Mouse (Mus musculus): Measurements from ENCODE around the gene Gpx6. TPM values are rescaled to one million over a fixed set of nuclear protein-coding genes. Genes with fewer than 3 reads are reported as not detected.

Gene Gpx6
- polyA plus RNA-seq (2015; fragmentation: Nextera tagmentation; extraction: Ambion mirVana), result not detected in 2 replicates

DNA sequence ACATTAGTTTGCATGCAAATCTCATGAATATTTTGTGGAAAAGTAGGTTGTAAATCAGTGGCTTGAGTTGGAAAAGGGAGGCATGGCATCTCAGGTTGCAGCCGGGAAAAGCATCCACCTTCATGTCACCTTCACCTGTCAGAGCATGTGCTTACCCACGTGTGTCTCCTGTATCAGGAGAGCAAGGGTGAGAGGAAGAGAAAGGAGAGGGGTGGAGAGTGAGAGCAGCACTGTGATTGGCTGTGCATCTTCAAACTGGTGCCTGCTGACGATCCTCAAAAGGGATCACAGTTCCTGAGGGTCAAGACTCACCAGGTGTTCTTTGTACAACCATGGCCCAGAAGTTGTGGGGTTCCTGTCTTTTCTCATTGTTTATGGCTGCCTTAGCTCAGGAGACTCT, at the start of gene Gpx6:
Gpx6 (plus strand) TSS at position 200 of the 400 bp plus-strand sequence.
- no peak for ATAC-seq (ENCODE audit: low read depth)
- 23% methylated on average over 3 of the region's 3 CpGs for WGBS (ENCODE audit: insufficient replicate concordance)

DNA sequence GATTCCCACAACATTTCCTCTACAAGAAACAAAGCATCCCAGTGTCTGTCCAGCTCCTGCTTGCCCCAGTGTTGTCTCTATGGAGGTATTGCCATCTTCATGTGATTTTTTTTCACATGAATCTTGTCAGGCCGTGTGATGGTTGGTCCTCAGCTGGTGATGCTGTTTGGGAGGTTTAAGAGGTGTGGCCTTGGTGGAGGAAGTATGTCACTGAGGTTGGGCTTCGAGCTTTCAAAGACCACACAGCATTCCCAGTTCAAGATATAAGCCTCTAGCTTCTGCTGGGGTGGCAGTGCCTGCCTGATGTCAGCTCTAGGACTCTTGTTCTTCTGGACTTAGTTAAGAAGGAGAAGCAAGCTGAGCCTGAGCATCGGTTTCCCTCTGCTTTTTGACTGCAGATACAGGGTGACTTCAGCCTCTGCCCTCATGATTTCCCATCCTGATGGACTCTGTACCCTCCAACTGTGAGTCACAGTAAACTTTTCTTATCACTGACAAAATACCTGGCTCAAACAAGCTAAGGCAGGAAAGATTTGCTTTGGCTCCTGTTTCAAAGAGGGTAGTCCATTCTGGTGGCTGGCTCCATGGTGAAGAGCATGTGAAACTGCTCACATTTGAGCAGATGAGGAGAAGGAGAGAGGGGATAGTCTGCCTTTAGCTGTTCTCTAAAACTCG, 49.0 kb upstream of the Gpx6 start:
- no peaks in the 10 kb centered on the region for H3K4me1 ChIP-seq (ENCODE audit: control insufficient read depth, low read depth, low read length)
- no peaks in the 10 kb centered on the region for H3K36me3 ChIP-seq (ENCODE audit: control insufficient read depth, insufficient read depth)
- no peak overlapping the region for H3K9ac ChIP-seq (ENCODE audit: low read depth, low read length)
- no peak overlapping the region; the same call in 1 of the 2 replicates for H3K27ac ChIP-seq (ENCODE audit: low read length)
- WGBS (ENCODE audit: insufficient replicate concordance), result 24% methylated on average over 4 of the region's 4 CpGs
- H3K4me2 ChIP-seq (ENCODE audit: low read depth, low read length), result peak overlapping the region; percentile 54
- peak overlapping the region; percentile 54 for H3K4me3 ChIP-seq (ENCODE audit: low read depth, low read length)
- no peaks in the 10 kb centered on the region; the same call in none of the 2 replicates for H3K27me3 ChIP-seq (ENCODE audit: control insufficient read depth, insufficient read depth, low read depth, low read length)
- ATAC-seq (ENCODE audit: low read depth), result peak; percentile 74
- no peaks in the 10 kb centered on the region for H3K9me3 ChIP-seq (replicated peaks; ENCODE audit: control insufficient read depth, low read length)

More for the DNA sequence above, at the start of gene Gpx6:
- Histone ChIP-seq H3K4me3 (ENCODE audit: low read depth, low read length) (no peak within 1 kb of the TSS), H3K27me3 (ENCODE audit: control insufficient read depth, insufficient read depth, low read depth, low read length) (no peaks in the 10 kb centered on the region), H3K36me3 (ENCODE audit: control insufficient read depth, insufficient read depth) (no peaks in the 10 kb centered on the region), H3K9me3 (replicated peaks; ENCODE audit: control insufficient read depth, low read length) (no peaks in the 10 kb centered on the region), H3K9ac (ENCODE audit: low read depth, low read length) (no peak within 1 kb of the TSS), H3K4me1 (ENCODE audit: control insufficient read depth, low read depth, low read length) (no peaks in the 10 kb centered on the region), H3K4me2 (ENCODE audit: low read depth, low read length) (no peak within 1 kb of the TSS), H3K27ac (ENCODE audit: low read length) (no peak within 1 kb of the TSS)

DNA sequence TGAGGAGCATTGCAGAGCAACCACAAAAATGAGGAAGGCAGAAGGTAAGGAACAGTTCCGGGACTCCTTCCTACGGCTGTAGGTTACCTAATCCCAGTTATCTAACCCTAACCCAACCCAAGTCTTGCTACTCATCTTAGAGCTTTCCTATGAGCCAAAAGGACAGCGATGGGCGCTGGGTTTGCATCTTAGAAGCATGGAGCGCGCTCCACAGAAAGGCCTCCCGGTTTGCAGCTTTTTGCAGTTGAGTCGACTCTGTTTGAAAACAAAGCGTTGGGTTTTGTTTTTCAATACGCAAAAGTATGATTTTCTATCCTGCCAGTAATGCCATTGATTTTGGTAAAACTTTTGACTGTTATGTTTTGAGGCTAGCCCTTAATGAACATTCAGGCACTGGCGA, 48.0 kb upstream of the Gpx6 start:
- 3% methylated on average over 11 of the region's 11 CpGs for whole genome bisulfite sequencing (ENCODE audit: insufficient replicate concordance)
- H3K36me3 ChIP-seq (ENCODE audit: control insufficient read depth, insufficient read depth), result no peaks in the 10 kb centered on the region
- peak overlapping the region; percentile 54 for H3K4me3 ChIP-seq (ENCODE audit: low read depth, low read length)
- peak overlapping the region; percentile 54 for H3K4me2 ChIP-seq (ENCODE audit: low read depth, low read length)
- ATAC-seq (ENCODE audit: low read depth), result no peak
- no peaks in the 10 kb centered on the region for H3K9me3 ChIP-seq (replicated peaks; ENCODE audit: control insufficient read depth, low read length)
- no peaks in the 10 kb centered on the region; the same call in none of the 2 replicates for H3K27me3 ChIP-seq (ENCODE audit: control insufficient read depth, insufficient read depth, low read depth, low read length)
- no peaks in the 10 kb centered on the region for H3K4me1 ChIP-seq (ENCODE audit: control insufficient read depth, low read depth, low read length)
- H3K9ac ChIP-seq (ENCODE audit: low read depth, low read length), result no peak overlapping the region
- no peak overlapping the region for H3K27ac ChIP-seq (ENCODE audit: low read length)

DNA sequence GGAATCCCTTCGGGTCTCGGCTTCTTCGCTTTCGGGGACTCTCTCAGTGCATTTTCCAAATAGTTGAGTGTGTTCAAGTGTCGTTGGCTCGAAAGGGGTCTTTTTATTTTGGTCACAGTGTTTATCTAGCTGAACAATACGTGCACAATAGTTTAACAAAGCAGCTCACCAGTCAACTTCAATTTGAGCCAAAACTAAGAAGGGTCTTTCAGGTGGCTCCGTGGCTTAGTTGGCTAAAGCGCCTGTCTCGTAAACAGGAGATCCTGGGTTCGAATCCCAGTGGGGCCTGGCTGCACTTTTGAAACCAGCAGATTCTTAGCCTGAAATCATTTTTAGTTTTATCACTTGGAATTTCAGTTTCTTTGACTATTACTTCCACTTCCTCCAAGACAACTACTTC, 47.6 kb upstream of the Gpx6 start:
- 2% methylated on average over 11 of the region's 11 CpGs for WGBS (ENCODE audit: insufficient replicate concordance)
- Histone ChIP-seq H3K9me3 (replicated peaks; ENCODE audit: control insufficient read depth, low read length) (no peaks in the 10 kb centered on the region), H3K36me3 (ENCODE audit: control insufficient read depth, insufficient read depth) (no peaks in the 10 kb centered on the region), H3K4me1 (ENCODE audit: control insufficient read depth, low read depth, low read length) (no peaks in the 10 kb centered on the region), H3K27me3 (ENCODE audit: control insufficient read depth, insufficient read depth, low read depth, low read length) (no peaks in the 10 kb centered on the region; the same call in 1 of the 2 replicates), H3K27ac (ENCODE audit: low read length) (no peak overlapping the region), H3K4me3 (ENCODE audit: low read depth, low read length) (peak overlapping the region; percentile 54), H3K4me2 (ENCODE audit: low read depth, low read length) (peak overlapping the region; percentile 54), H3K9ac (ENCODE audit: low read depth, low read length) (no peak overlapping the region)
- ATAC-seq (ENCODE audit: low read depth), result no peak

DNA sequence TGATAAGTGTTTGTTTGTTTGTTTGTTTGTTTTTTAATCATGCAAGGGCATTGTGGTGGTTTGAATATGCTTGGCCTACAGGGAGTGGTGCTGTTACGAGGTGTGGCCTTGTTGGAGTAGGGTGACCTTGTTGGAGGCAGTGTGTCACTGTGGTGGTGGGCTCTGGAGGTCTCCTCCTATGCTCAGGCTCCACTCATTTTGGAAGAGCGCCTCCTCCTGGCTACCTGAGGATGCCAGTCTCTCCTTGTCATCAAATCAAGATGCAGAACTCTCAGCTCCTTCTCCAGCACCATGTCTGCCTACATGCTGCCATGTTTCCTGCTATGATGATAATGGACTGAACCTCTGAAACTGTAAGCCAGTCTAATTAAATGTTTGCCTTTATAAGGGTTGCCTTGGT, 46.2 kb upstream of the Gpx6 start:
- WGBS (ENCODE audit: insufficient replicate concordance), result 57% methylated on average over 2 of the region's 2 CpGs
- Histone ChIP-seq H3K4me3 (ENCODE audit: low read depth, low read length) (no peak overlapping the region), H3K9me3 (replicated peaks; ENCODE audit: control insufficient read depth, low read length) (no peaks in the 10 kb centered on the region), H3K27ac (ENCODE audit: low read length) (no peak overlapping the region), H3K4me2 (ENCODE audit: low read depth, low read length) (no peak overlapping the region), H3K9ac (ENCODE audit: low read depth, low read length) (no peak overlapping the region), H3K36me3 (ENCODE audit: control insufficient read depth, insufficient read depth) (no peaks in the 10 kb centered on the region), H3K27me3 (ENCODE audit: control insufficient read depth, insufficient read depth, low read depth, low read length) (no peaks in the 10 kb centered on the region), H3K4me1 (ENCODE audit: control insufficient read depth, low read depth, low read length) (no peaks in the 10 kb centered on the region)
- ATAC-seq (ENCODE audit: low read depth), result no peak

DNA sequence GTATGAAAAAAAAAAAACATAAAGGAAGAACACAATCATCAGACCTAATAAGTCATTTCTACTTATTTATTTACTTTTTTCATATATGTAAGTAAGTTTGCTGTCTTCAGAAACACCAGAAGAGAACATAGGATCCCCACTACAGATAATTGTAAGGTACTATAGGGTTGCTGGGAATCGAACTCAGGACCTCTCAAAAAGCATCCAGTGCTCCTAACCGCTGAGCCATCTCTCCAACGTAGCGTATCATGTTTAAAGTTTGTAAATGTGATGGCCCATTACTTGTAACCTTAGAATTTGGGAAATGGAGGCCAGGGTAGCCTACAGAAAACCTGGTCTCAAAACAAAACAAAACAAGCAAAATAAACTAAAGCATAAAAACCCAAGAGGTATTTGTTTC, 44.4 kb upstream of the Gpx6 start:
- Histone ChIP-seq H3K27me3 (ENCODE audit: control insufficient read depth, insufficient read depth, low read depth, low read length) (no peaks in the 10 kb centered on the region), H3K4me1 (ENCODE audit: control insufficient read depth, low read depth, low read length) (no peaks in the 10 kb centered on the region), H3K4me2 (ENCODE audit: low read depth, low read length) (no peak overlapping the region), H3K9ac (ENCODE audit: low read depth, low read length) (no peak overlapping the region), H3K27ac (ENCODE audit: low read length) (no peak overlapping the region), H3K36me3 (ENCODE audit: control insufficient read depth, insufficient read depth) (no peaks in the 10 kb centered on the region), H3K9me3 (replicated peaks; ENCODE audit: control insufficient read depth, low read length) (no peaks in the 10 kb centered on the region), H3K4me3 (ENCODE audit: low read depth, low read length) (no peak overlapping the region)
- ATAC-seq (ENCODE audit: low read depth), result no peak
- WGBS (ENCODE audit: insufficient replicate concordance), result 23% methylated on average over 4 of the region's 4 CpGs

DNA sequence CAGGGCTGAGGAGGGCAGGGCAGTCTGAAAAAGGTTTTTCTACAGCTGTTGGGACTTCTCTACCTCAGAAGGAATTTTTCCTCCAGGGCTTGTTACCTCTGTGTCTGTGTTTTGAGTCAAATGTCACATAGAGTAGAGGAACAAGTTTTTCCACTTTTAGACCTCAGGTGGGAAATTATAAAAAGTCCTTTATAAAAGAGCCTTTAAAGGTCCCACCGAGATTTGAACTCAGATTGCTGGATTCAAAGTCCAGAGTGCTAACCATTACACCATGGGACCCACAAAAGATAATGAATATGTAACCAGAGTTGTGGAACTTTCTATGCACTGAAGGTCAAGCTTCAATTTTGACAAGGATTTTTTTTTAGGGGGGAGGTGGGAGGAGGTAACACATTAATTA, 43.7 kb upstream of the Gpx6 start:
- Histone ChIP-seq H3K9me3 (replicated peaks; ENCODE audit: control insufficient read depth, low read length) (no peaks in the 10 kb centered on the region), H3K4me2 (ENCODE audit: low read depth, low read length) (no peak overlapping the region), H3K4me1 (ENCODE audit: control insufficient read depth, low read depth, low read length) (no peaks in the 10 kb centered on the region), H3K27ac (ENCODE audit: low read length) (no peak overlapping the region), H3K27me3 (ENCODE audit: control insufficient read depth, insufficient read depth, low read depth, low read length) (no peaks in the 10 kb centered on the region), H3K4me3 (ENCODE audit: low read depth, low read length) (no peak overlapping the region), H3K9ac (ENCODE audit: low read depth, low read length) (no peak overlapping the region), H3K36me3 (ENCODE audit: control insufficient read depth, insufficient read depth) (no peaks in the 10 kb centered on the region)
- 4% methylated on average over 1 of the region's 1 CpGs for WGBS (ENCODE audit: insufficient replicate concordance)
- no peak for ATAC-seq (ENCODE audit: low read depth)

DNA sequence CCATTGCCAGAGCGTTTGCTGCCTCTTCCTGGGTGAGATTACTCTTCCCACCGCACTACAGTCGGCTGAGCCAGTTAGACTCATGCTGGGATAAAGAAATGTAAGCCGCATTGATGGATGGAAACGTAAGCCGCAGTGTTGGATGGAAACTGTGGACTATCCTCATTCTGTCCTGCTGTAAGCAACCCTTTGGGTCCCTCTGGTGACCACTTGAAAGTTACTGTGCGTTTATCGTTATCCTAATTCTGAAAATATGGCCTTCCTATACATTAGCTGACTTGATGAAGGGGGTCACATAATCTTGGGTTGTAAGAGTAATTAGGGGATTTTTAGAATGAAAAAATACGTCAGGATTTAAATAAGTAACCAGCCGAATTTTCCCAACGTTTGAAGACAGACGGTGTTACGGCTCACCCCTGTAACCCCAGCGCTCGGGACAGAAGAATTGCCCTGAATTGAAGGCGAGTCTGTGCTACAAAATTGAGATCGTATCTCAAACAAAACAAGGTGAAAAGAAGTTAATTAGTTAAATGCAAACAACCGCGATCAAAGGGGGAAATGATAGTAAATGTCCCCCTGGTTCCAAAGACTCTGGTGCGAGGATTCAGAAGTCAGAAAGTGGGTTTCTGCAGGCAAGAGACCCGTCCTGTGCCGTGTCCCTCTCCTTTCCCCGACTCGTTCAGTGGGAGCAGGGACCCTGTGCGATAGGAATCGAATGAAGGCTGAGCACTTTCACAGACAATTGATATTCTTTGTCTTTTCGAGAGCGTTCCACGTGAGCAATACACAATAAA, 36.7 kb upstream of the Gpx6 start:
- no peak overlapping the region for H3K27ac ChIP-seq (ENCODE audit: low read length)
- no peaks in the 10 kb centered on the region for H3K27me3 ChIP-seq (ENCODE audit: control insufficient read depth, insufficient read depth, low read depth, low read length)
- under 1% methylated on average over 29 of the region's 29 CpGs for WGBS (ENCODE audit: insufficient replicate concordance)
- 0 out of 2 replicates have a peak, but pooled peaks have one; percentile 33 for ATAC-seq (ENCODE audit: low read depth)
- H3K4me1 ChIP-seq (ENCODE audit: control insufficient read depth, low read depth, low read length), result peaks cover 6% of the 10 kb centered on the region
- no peaks in the 10 kb centered on the region for H3K36me3 ChIP-seq (ENCODE audit: control insufficient read depth, insufficient read depth)
- H3K4me2 ChIP-seq (ENCODE audit: low read depth, low read length), result peak overlapping the region; percentile 76
- peak overlapping the region; percentile 68 for H3K4me3 ChIP-seq (ENCODE audit: low read depth, low read length)
- no peaks in the 10 kb centered on the region for H3K9me3 ChIP-seq (replicated peaks; ENCODE audit: control insufficient read depth, low read length)
- H3K9ac ChIP-seq (ENCODE audit: low read depth, low read length), result peak overlapping the region; percentile 22; the same call in 1 of the 2 replicates
